Mouse (Mus musculus) neural tube, embryonic 14.5 days (tissue): Measurements from ENCODE around the gene Mettl17. TPM values are rescaled to one million over a fixed set of nuclear protein-coding genes. Genes with fewer than 3 reads are reported as not detected.

Source experiments
- ATAC-seq: fragments of 200-750 bp; cut with Nextera tagmentation; 2 replicates; pipeline ENCODE4 v1.8.0; 2017; ENCODE audit warnings: low read depth, mild to moderate bottlenecking, moderate TSS enrichment, moderate library complexity
- H3K27ac ChIP-seq: fragments of 300-500 bp; sonication (generic); 2 replicates; pipeline ENCODE4 v1.5.1; 2014; ENCODE audit warnings: low read depth, mild to moderate bottlenecking, control low read depth, low read length, moderate library complexity, mixed read lengths
- H3K27me3 ChIP-seq: fragments of 300-500 bp; sonication (generic); 2 replicates; pipeline ENCODE4 v1.6.1; 2014; ENCODE audit warnings: low read length; ENCODE audit not compliant: control insufficient read depth, insufficient read depth
- H3K36me3 ChIP-seq: fragments of 300-500 bp; sonication (generic); 2 replicates; pipeline ENCODE4 v1.6.1; 2014; ENCODE audit warnings: low read length, mixed read lengths; ENCODE audit not compliant: control insufficient read depth, insufficient read depth
- H3K4me1 ChIP-seq: fragments of 300-500 bp; sonication (generic); 2 replicates; pipeline ENCODE4 v1.6.1; 2014; ENCODE audit warnings: low read length; ENCODE audit not compliant: control insufficient read depth, insufficient read depth
- H3K4me2 ChIP-seq: fragments of 300-500 bp; sonication (generic); 2 replicates; pipeline ENCODE4 v1.6.1; 2014; ENCODE audit warnings: mild to moderate bottlenecking, low read depth, low read length, control low read depth
- H3K4me3 ChIP-seq: fragments of 300-500 bp; sonication (generic); 2 replicates; pipeline ENCODE4 v1.5.1; 2014; ENCODE audit warnings: low read depth, low read length, control low read depth, mixed read lengths
- H3K9ac ChIP-seq: fragments of 300-500 bp; sonication (generic); replicated peaks from 2 replicates; pipeline ENCODE4 v1.6.1; 2014; ENCODE audit warnings: low read depth, mild to moderate bottlenecking, control low read depth, low read length, mixed read lengths
- H3K9me3 ChIP-seq: fragments of 300-500 bp; sonication (generic); 2 replicates; pipeline ENCODE4 v1.6.1; 2016; ENCODE audit warnings: low read length; ENCODE audit not compliant: control insufficient read depth
- WGBS: fragments of 180-500 bp; shearing (Covaris S2); extraction: QIAGEN DNeasy Blood & Tissue Kit; methylation state at CpG from one replicate; pipeline ENCODE4 v1.1.7; 2014; 5-methylcytosine and 5-hydroxymethylcytosine counted together
- microRNA-seq: library from miRNA; unstranded; fragments of <30 nt; microRNA quantifications from one replicate; pipeline ENCODE4, GENCODE M21; 2016
- polyA plus RNA-seq: library from polyadenylated mRNA; unstranded; fragments of >200 nt; fragmentation: Nextera tagmentation; extraction: Ambion mirVana; gene quantifications from 2 replicates; pipeline ENCODE4 v1.2.1, GENCODE M21; 2014

Mettl17 gene
- polyA plus RNA-seq, 1 experiment from 2014 or later = 99.4 TPM

DNA sequence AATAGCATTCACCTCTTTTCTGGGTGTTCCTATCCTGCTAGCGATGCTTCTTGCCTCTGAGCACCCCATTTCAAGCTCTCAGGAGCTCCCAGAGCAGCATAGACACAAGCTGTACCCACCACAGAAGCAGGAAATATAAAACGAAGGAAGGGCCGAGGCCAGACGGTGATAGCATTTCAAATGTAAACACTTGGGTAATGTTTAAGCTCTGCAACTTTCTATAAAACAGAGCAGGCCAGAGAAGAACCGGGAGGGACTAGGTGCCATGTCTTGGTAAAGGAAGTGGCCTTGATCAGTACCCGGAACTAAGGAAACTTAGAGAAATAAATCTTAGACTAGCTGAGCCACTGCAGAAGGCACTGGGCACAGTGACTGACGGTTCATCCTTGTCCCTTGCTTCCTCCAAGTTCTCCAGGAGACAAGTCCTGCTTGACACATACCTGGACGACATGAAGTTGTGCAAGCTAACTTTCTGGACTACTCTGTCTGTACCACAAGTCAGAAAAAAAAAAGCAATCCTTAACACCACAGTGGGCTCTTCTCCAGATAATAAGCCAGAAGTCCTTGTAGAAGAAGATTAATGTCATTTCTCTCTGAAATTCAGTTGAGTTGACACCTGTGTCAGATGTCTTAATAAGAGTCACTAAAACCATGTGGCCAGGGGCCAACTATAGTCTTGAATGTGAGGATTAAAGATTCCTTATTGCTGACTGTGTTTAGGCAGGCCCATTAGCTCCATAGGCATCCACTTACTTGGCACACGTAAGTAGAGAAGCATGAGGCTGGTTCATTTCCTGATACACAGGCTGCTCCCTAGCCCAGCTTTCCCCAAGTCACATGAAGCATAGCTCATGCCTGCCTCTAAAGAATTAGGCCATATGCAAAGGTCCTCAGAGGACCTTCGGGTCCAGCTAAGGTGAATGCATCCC, 47.7 kb downstream of the Mettl17 start:
- 81% methylated on average over 10 of the region's 10 CpGs for WGBS

DNA sequence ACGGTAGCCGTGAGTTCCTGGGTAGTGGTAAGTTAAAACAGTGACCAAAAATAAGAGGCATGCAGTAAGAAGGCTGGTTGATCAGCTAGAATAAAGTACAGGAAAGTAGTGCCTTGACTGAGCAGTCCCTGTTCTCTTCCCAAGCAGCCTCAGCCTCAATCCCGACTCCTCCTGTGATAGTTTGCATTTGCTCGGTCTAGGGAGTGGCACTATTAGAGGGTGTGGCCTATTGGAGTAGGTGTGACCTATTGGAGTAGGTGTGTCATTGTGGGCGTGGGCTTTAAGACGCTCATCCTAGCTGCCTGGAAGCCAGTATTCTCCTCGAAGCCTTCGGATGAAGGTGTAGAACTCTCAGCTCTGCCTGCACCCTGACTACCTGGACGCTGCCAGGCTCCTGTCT, 54.4 kb downstream of the Mettl17 start:
- H3K4me2 ChIP-seq = no peak overlapping the region
- no peak overlapping the region for H3K4me3 ChIP-seq
- H3K27ac ChIP-seq = no peak overlapping the region
- H3K9ac ChIP-seq = no peak overlapping the region
- H3K36me3 ChIP-seq = no peaks in the 10 kb centered on the region
- no peaks in the 10 kb centered on the region for H3K4me1 ChIP-seq
- H3K9me3 ChIP-seq = no peaks in the 10 kb centered on the region
- no peak for ATAC-seq
- no peaks in the 10 kb centered on the region for H3K27me3 ChIP-seq
- WGBS = 90% methylated on average over 9 of the region's 9 CpGs

More for the DNA sequence above, 47.7 kb downstream of the Mettl17 start:
- Histone ChIP-seq H3K36me3 (no peaks in the 10 kb centered on the region), H3K27ac (no peak overlapping the region), H3K9ac (no peak overlapping the region), H3K4me3 (no peak overlapping the region), H3K4me1 (no peaks in the 10 kb centered on the region), H3K4me2 (no peak overlapping the region), H3K27me3 (no peaks in the 10 kb centered on the region), H3K9me3 (no peaks in the 10 kb centered on the region)
- no peak for ATAC-seq

DNA sequence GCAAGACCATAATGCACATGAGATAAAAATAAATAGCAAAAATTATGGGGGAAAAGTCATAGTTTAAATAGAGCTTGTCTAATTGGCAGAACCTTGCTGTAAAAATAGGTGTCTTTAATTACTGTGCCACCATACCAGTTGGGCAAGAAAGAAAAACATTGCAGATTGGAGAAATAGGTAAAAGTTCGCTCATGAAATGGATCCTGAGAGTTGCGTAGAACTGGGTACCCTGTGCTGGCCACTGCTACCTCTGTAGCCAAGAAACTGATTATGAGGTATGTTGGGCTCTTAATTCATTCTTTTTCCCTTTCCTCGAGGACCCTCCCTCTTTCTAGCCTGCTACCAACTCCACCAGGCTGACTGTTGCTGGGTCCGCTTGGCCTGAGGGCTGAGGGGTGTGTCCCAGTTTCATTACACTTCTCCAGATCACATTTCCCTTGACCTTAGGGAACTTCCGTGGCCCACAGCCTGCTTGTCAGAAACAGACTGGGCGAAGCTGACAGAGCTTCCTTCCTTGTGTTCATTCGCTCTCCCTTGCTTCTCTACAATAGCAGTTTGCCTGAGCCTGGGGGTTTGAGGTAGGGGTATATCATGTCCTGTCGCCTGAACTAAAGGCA, 56.4 kb downstream of the Mettl17 start:
- Histone ChIP-seq H3K27me3 (no peaks in the 10 kb centered on the region), H3K9ac (no peak overlapping the region)
- 28% methylated on average over 8 of the region's 8 CpGs for WGBS

DNA sequence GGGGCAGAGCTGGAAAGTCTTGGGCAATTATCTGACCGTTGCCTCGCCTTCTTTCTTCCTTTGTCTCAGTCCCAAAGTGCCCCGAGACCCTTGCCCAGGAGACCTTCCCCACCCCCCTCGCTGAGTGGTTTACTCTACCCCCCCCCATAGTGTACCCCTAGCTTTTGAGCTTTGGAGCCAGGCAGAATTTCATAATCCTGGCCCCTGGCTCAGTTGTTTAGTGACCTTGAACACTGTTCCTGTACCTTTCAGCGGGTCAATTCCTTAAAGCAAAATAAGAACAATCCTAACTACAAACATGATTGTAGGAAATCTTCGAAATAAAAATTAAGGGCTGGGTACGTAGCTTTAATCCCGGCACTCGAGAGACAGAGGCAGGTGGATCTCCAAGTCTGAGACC, 56.9 kb downstream of the Mettl17 start:
- Histone ChIP-seq H3K27me3 (no peaks in the 10 kb centered on the region), H3K9me3 (no peaks in the 10 kb centered on the region), H3K4me2 (no peak overlapping the region), H3K4me1 (no peaks in the 10 kb centered on the region), H3K4me3 (no peak overlapping the region), H3K9ac (no peak overlapping the region), H3K27ac (no peak overlapping the region), H3K36me3 (no peaks in the 10 kb centered on the region)
- ATAC-seq = no peak
- 50% methylated on average over 9 of the region's 9 CpGs for WGBS

More for the DNA sequence above, 56.4 kb downstream of the Mettl17 start:
- Histone ChIP-seq H3K9me3 (no peaks in the 10 kb centered on the region), H3K27ac (no peak overlapping the region), H3K4me1 (no peaks in the 10 kb centered on the region), H3K4me3 (no peak overlapping the region), H3K36me3 (no peaks in the 10 kb centered on the region), H3K4me2 (no peak overlapping the region)
- no peak for ATAC-seq

DNA sequence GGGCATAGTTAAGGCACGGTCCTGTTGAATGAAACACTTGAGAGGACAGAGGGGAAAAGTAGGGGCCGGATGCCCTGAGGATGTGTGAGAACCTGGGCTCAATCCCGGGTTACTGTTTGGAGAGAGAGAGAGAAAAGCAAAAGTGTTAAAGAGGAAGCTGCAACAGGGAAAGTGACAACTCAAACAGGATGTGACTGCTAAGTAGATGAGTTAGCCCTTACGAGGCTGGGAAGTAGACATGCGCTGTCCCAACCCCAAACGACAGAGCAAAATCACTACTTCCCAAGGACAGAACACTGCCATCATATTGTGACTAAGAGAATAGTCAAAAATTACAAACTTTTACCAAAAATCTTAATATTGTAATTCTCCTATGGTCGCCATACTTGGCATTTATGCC, 57.6 kb downstream of the Mettl17 start:
- Histone ChIP-seq H3K9ac (no peak overlapping the region), H3K9me3 (no peaks in the 10 kb centered on the region), H3K4me2 (no peak overlapping the region), H3K27ac (no peak overlapping the region), H3K4me3 (no peak overlapping the region), H3K4me1 (no peaks in the 10 kb centered on the region), H3K36me3 (no peaks in the 10 kb centered on the region), H3K27me3 (no peaks in the 10 kb centered on the region)
- ATAC-seq = no peak
- WGBS = 69% methylated on average over 7 of the region's 7 CpGs

Small RNAs within 50 kb of the gene (microRNA-seq; reads per million reads assigned to microRNA genes)
- gene Gm27375 = not detected

Other genes with a start within 250 kb of the Mettl17 start
- gene Gm4181, start 249.2 kb upstream of the Mettl17 start, polyA plus RNA-seq = not detected in 2 replicates
- gene Gm17079, start 189.4 kb upstream of the Mettl17 start, polyA plus RNA-seq = not detected in 2 replicates
- gene Gm5800, start 167.7 kb upstream of the Mettl17 start, polyA plus RNA-seq = not detected in 2 replicates
- gene Ang4, start 111.3 kb upstream of the Mettl17 start, polyA plus RNA-seq = not detected in 2 replicates
- not detected in 2 replicates for gene AY358078, start 84.8 kb upstream of the Mettl17 start, polyA plus RNA-seq
- not detected in 2 replicates for gene Ear6, start 31.1 kb upstream of the Mettl17 start, polyA plus RNA-seq
- gene Slc39a2, start 8.0 kb downstream of the Mettl17 start, polyA plus RNA-seq = 1.6 and 1.9 TPM in 2 replicates
- gene Ndrg2, start 29.3 kb downstream of the Mettl17 start, polyA plus RNA-seq = 168 and 194 TPM in 2 replicates
- not detected in 2 replicates for gene Tppp2, start 33.6 kb downstream of the Mettl17 start, polyA plus RNA-seq
- gene Rnase13, start 37.9 kb downstream of the Mettl17 start, polyA plus RNA-seq = not detected in 2 replicates
- 66.5 and 73.8 TPM in 2 replicates for gene Arhgef40, start 99.9 kb downstream of the Mettl17 start, polyA plus RNA-seq
- 0.47 and 0.66 TPM in 2 replicates for gene Tmem253, start 130.8 kb downstream of the Mettl17 start, polyA plus RNA-seq
- gene Zfp219, start 135.9 kb downstream of the Mettl17 start, polyA plus RNA-seq = 24.1 and 27.4 TPM in 2 replicates
- not detected in 2 replicates for gene Olfr221, start 157.6 kb downstream of the Mettl17 start, polyA plus RNA-seq
- gene Hnrnpc, start 219.2 kb downstream of the Mettl17 start, polyA plus RNA-seq = 432 and 490 TPM in 2 replicates
- 42.0 and 47.5 TPM in 2 replicates for gene Rpgrip1, start 225.9 kb downstream of the Mettl17 start, polyA plus RNA-seq